In genomic region chr12:97978178-97978651, GRCm38 (mm10) we compare ENCODE assay signal across 19 mouse cellular contexts.
DNase-seq lines count a peak whose midpoint lies in the region; ATAC-seq lines count a peak whose summit lies in the region.
"Had no signal": no experiment of that assay in that cellular context is flagged by ENCODE, and none has a peak within 500 bp of the region (broad histone marks: within the 10 kb centered on the region; RNA-seq: fewer than 3 reads in every experiment).

No protein-coding gene starts in this region.

- H3K27me3 ChIP-seq in embryonic facial prominence, embryonic 14.5 days (replicated peaks; ENCODE audit: control insufficient read depth, insufficient read depth, low read length): no peaks in the 10 kb centered on the region
- peaks cover 2% of the 10 kb centered on the region; the same call in 1 of the 2 replicates for H3K27me3 ChIP-seq in midbrain, embryonic 11.5 days (ENCODE audit: control insufficient read depth, insufficient read depth, low read length)
- H3K27me3 ChIP-seq: limb, embryonic 13.5 days had no signal

- no peaks in the 10 kb centered on the region for H3K36me3 ChIP-seq in embryonic facial prominence, embryonic 14.5 days (ENCODE audit: control insufficient read depth, insufficient read depth, low read length)
- H3K36me3 ChIP-seq in midbrain, embryonic 11.5 days (ENCODE audit: control insufficient read depth, insufficient read depth, low read length): no peaks in the 10 kb centered on the region
- H3K36me3 ChIP-seq: limb, embryonic 13.5 days had no signal

- peaks cover 3% of the 10 kb centered on the region; the same call in 1 of the 2 replicates for H3K9me3 ChIP-seq in embryonic facial prominence, embryonic 14.5 days (ENCODE audit: control insufficient read depth, low read length)
- H3K9me3 ChIP-seq in midbrain, embryonic 11.5 days (ENCODE audit: control insufficient read depth, low read length): no peaks in the 10 kb centered on the region
- H3K9me3 ChIP-seq: limb, embryonic 13.5 days had no signal

- peak; percentile 63; the same call in 1 of the 2 replicates for ATAC-seq in embryonic facial prominence, embryonic 14.5 days (ENCODE audit: low read depth)
- peak; percentile 87 for ATAC-seq in midbrain, embryonic 11.5 days (ENCODE audit: low FRiP score)
- ATAC-seq: liver, postnatal 0 days had no signal

- WGBS in embryonic facial prominence, embryonic 14.5 days: 64% methylated on average over 8 of the region's 8 CpGs
- 42% methylated on average over 8 of the region's 8 CpGs for WGBS in midbrain, embryonic 11.5 days

- no peak overlapping the region for H3K9ac ChIP-seq in embryonic facial prominence, embryonic 14.5 days (ENCODE audit: low read depth, low read length)
- no peak overlapping the region for H3K9ac ChIP-seq in midbrain, embryonic 11.5 days (ENCODE audit: low read length)
- H3K9ac ChIP-seq: limb, embryonic 13.5 days; liver, postnatal 0 days had no signal

- H3K4me1 ChIP-seq in embryonic facial prominence, embryonic 14.5 days (ENCODE audit: control insufficient read depth, insufficient read depth, low read length): no peaks in the 10 kb centered on the region
- H3K4me1 ChIP-seq in midbrain, embryonic 11.5 days (ENCODE audit: control insufficient read depth, insufficient read depth, low read length): peaks cover 10% of the 10 kb centered on the region

- H3K27ac ChIP-seq in embryonic facial prominence, embryonic 14.5 days (replicated peaks; ENCODE audit: low read depth, low read length): no peak overlapping the region
- no peak overlapping the region; the same call in 1 of the 2 replicates for H3K27ac ChIP-seq in midbrain, embryonic 11.5 days (ENCODE audit: low read depth, low read length)
- H3K27ac ChIP-seq: heart, adult 2 months; left cerebral cortex, adult 2 months; limb, embryonic 13.5 days; macrophage had no signal

- no peak overlapping the region for H3K4me2 ChIP-seq in embryonic facial prominence, embryonic 14.5 days (ENCODE audit: low read depth, low read length)
- H3K4me2 ChIP-seq in midbrain, embryonic 11.5 days: peak overlapping the region; percentile 9; the same call in 1 of the 2 replicates
- H3K4me2 ChIP-seq: limb, embryonic 13.5 days had no signal

- DNase-seq in cerebellum, postnatal 25 days: peak; percentile 45 to 50
- DNase-seq in cerebellum, adult 18-20 months: no peak
- DNase-seq in Muller cell, postnatal 12 days (ENCODE audit: inconsistent ontology term): peak; percentile 86
- DNase-seq in embryonic facial prominence, embryonic 14.5 days (ENCODE audit: low spot score): no peak
- peak; percentile 90 for DNase-seq in midbrain, embryonic 11.5 days (ENCODE audit: low spot score, missing footprints)
- no peak for DNase-seq in adrenal gland, postnatal 14 days
- DNase-seq in layer of hippocampus, postnatal 36 days: no peak
- no peak for DNase-seq in heart, adult 8-10 months (ENCODE audit: low spot score)
- DNase-seq: adrenal gland, postnatal 36 days; B cell, adult 2 months; heart, adult 2 months; heart, postnatal 4 days; kidney, adult 2 months; kidney, postnatal 4 days; liver, postnatal 0 days; right cerebral cortex, postnatal 25 days had no signal

- no peak overlapping the region for H3K4me3 ChIP-seq in embryonic facial prominence, embryonic 14.5 days (ENCODE audit: low read depth, low read length)
- no peak overlapping the region for H3K4me3 ChIP-seq in midbrain, embryonic 11.5 days (ENCODE audit: low read depth, low read length)
- H3K4me3 ChIP-seq: heart, adult 2 months; left cerebral cortex, adult 2 months; limb, embryonic 13.5 days had no signal

Comparison
In these comparisons a context has a peak if more than half of its experiments do, and no peak if none do; other contexts are left out.
1. DNase-seq: peak in cerebellum, postnatal 25 days (2 of 2), Muller cell, postnatal 12 days (single experiment) and midbrain, embryonic 11.5 days (single experiment); none in cerebellum, adult 18-20 months (0 of 2), embryonic facial prominence, embryonic 14.5 days (single experiment), adrenal gland, postnatal 14 days (single experiment), layer of hippocampus, postnatal 36 days (0 of 2) and heart, adult 8-10 months (single experiment).